9 mouse cellular contexts compared by ENCODE assay signal in genomic region chr2:12033518-12034322, GRCm38 (mm10).
A peak's percentile ranks its signal among the peaks of the same experiment; 100 is the strongest.
DNase-seq lines count a peak whose midpoint lies in the region; ATAC-seq lines count a peak whose summit lies in the region.
"Had no signal": no experiment of that assay in that cellular context is flagged by ENCODE, and none has a peak within 500 bp of the region (broad histone marks: within the 10 kb centered on the region; RNA-seq: fewer than 3 reads in every experiment).

No protein-coding gene starts in this region.

- no peaks in the 10 kb centered on the region for H3K9me3 ChIP-seq in embryonic facial prominence, embryonic 11.5 days (replicated peaks; ENCODE audit: control insufficient read depth, low read length)
- no peaks in the 10 kb centered on the region for H3K9me3 ChIP-seq in heart, embryonic 10.5 days
- no peaks in the 10 kb centered on the region for H3K9me3 ChIP-seq in kidney, embryonic 15.5 days (replicated peaks)

- H3K36me3 ChIP-seq in embryonic facial prominence, embryonic 11.5 days (replicated peaks; ENCODE audit: control insufficient read depth, insufficient read depth, low read depth, low read length) = no peaks in the 10 kb centered on the region
- no peaks in the 10 kb centered on the region for H3K36me3 ChIP-seq in heart, embryonic 10.5 days
- no peaks in the 10 kb centered on the region for H3K36me3 ChIP-seq in kidney, embryonic 15.5 days

- no peak overlapping the region for H3K9ac ChIP-seq in embryonic facial prominence, embryonic 11.5 days (replicated peaks; ENCODE audit: low read length)
- H3K9ac ChIP-seq in kidney, embryonic 15.5 days = no peak overlapping the region

- no peak overlapping the region for H3K4me2 ChIP-seq in embryonic facial prominence, embryonic 11.5 days (ENCODE audit: low read depth, low read length)
- 0 out of 2 replicates have a peak overlapping the region, but pooled peaks have one; percentile 1 for H3K4me2 ChIP-seq in kidney, embryonic 15.5 days

- H3K4me3 ChIP-seq in embryonic facial prominence, embryonic 11.5 days (ENCODE audit: low read depth, low read length) = no peak overlapping the region
- H3K4me3 ChIP-seq in heart, embryonic 10.5 days = no peak overlapping the region
- H3K4me3 ChIP-seq in kidney, embryonic 15.5 days (replicated peaks) = no peak overlapping the region
- H3K4me3 ChIP-seq: myocyte had no signal

- ATAC-seq in embryonic facial prominence, embryonic 11.5 days (replicated peaks; ENCODE audit: insufficient number of reproducible peaks, low FRiP score, low TSS enrichment, low read depth) = no peak
- peak; percentile 93 for ATAC-seq in kidney, embryonic 15.5 days (replicated peaks; ENCODE audit: low FRiP score)
- no peak for ATAC-seq in activated CD4-positive, CD25-positive, alpha-beta regulatory T cell, adult 4 months

- H3K27me3 ChIP-seq in embryonic facial prominence, embryonic 11.5 days (ENCODE audit: control insufficient read depth, insufficient read depth, low read length) = no peaks in the 10 kb centered on the region
- H3K27me3 ChIP-seq in heart, embryonic 10.5 days (ENCODE audit: insufficient read depth, poor library complexity, severe bottlenecking) = no peaks in the 10 kb centered on the region
- no peaks in the 10 kb centered on the region for H3K27me3 ChIP-seq in kidney, embryonic 15.5 days

- H3K4me1 ChIP-seq in embryonic facial prominence, embryonic 11.5 days (ENCODE audit: control insufficient read depth, insufficient read depth, low read length) = no peaks in the 10 kb centered on the region
- H3K4me1 ChIP-seq in heart, embryonic 10.5 days = peaks cover 8% of the 10 kb centered on the region; the same call in 1 of the 2 replicates
- H3K4me1 ChIP-seq in kidney, embryonic 15.5 days = peaks cover 6% of the 10 kb centered on the region; the same call in 1 of the 2 replicates

- 54% methylated on average over 11 of the region's 11 CpGs for WGBS in embryonic facial prominence, embryonic 11.5 days
- WGBS in heart, embryonic 10.5 days = 68% methylated on average over 11 of the region's 11 CpGs
- WGBS in kidney, embryonic 15.5 days = 52% methylated on average over 11 of the region's 11 CpGs

- peak; percentile 13 for DNase-seq in embryonic facial prominence, embryonic 11.5 days (ENCODE audit: low spot score)
- DNase-seq in heart, embryonic 10.5 days (ENCODE audit: low spot score) = no peak
- peak; percentile 70 for DNase-seq in lung, postnatal 10 days
- no peak for DNase-seq in embryo, embryonic 11 days
- DNase-seq in right cerebral cortex, postnatal 25 days = no peak
- DNase-seq: thymus, postnatal 25 days had no signal

- no peak overlapping the region for H3K27ac ChIP-seq in embryonic facial prominence, embryonic 11.5 days (replicated peaks; ENCODE audit: low read depth, low read length)
- 0 out of 2 replicates have a peak overlapping the region, but pooled peaks have one; percentile 36 for H3K27ac ChIP-seq in heart, embryonic 10.5 days
- H3K27ac ChIP-seq in kidney, embryonic 15.5 days = peak overlapping the region; percentile 84

Comparison
In these comparisons a context has a peak if more than half of its experiments do, and no peak if none do; other contexts are left out.
1. DNase-seq: peak in embryonic facial prominence, embryonic 11.5 days (single experiment) and lung, postnatal 10 days (single experiment); none in heart, embryonic 10.5 days (single experiment), embryo, embryonic 11 days (single experiment) and right cerebral cortex, postnatal 25 days (single experiment).